Mouse (Mus musculus) heart, embryonic 13.5 days (tissue): ENCODE measurements around the gene Slc4a1. TPM values are rescaled to one million over a fixed set of nuclear protein-coding genes. Genes with fewer than 3 reads are reported as not detected.
"Not testable (repeated sequence)": the region's sequence is repeated elsewhere in the genome, so short reads cannot be mapped to it uniquely, and the experiment has no call there.

Experiments
- ATAC-seq: fragments of 200-750 bp; cut with Nextera tagmentation; 2 replicates; pipeline ENCODE4 v1.8.0; 2017; ENCODE audit warnings: moderate TSS enrichment; ENCODE audit not compliant: insufficient number of reproducible peaks, low FRiP score, low TSS enrichment; ENCODE audit errors: extremely low read depth
- H3K27ac ChIP-seq: fragments of 300-500 bp; sonication (generic); replicated peaks from 2 replicates; pipeline ENCODE4 v1.5.1; 2015; ENCODE audit warnings: moderate library complexity, mild to moderate bottlenecking, inconsistent platforms
- H3K27me3 ChIP-seq: fragments of 300-500 bp; sonication (generic); replicated peaks from 2 replicates; pipeline ENCODE4 v1.6.1; 2015; ENCODE audit warnings: mild to moderate bottlenecking, inconsistent platforms
- H3K36me3 ChIP-seq: fragments of 300-500 bp; sonication (generic); 2 replicates; pipeline ENCODE4 v1.6.1; 2015; ENCODE audit warnings: mild to moderate bottlenecking, inconsistent platforms
- H3K4me1 ChIP-seq: fragments of 300-500 bp; sonication (generic); 2 replicates; pipeline ENCODE4 v1.6.1; 2015; ENCODE audit warnings: inconsistent platforms
- H3K4me2 ChIP-seq: fragments of 300-500 bp; sonication (generic); 2 replicates; pipeline ENCODE4 v1.6.1; 2015; ENCODE audit warnings: inconsistent platforms, mild to moderate bottlenecking, moderate library complexity
- H3K4me3 ChIP-seq: fragments of 300-500 bp; sonication (generic); 2 replicates; pipeline ENCODE4 v1.5.1; 2015; ENCODE audit warnings: moderate library complexity, mild to moderate bottlenecking, inconsistent platforms
- H3K9ac ChIP-seq: fragments of 300-500 bp; sonication (generic); 2 replicates; pipeline ENCODE4 v1.6.1; 2015; ENCODE audit warnings: inconsistent platforms, mild to moderate bottlenecking, moderate library complexity
- H3K9me3 ChIP-seq: fragments of 300-500 bp; sonication (generic); 2 replicates; pipeline ENCODE4 v1.6.1; 2016; ENCODE audit warnings: inconsistent platforms
- WGBS: fragments of 180-500 bp; shearing (Covaris S2); methylation state at CpG from one replicate; pipeline ENCODE4 v1.1.7; 2015; ENCODE audit warnings: mixed read lengths; 5-methylcytosine and 5-hydroxymethylcytosine counted together
- polyA plus RNA-seq: library from polyadenylated mRNA; unstranded; fragments of >200 nt; fragmentation: Nextera tagmentation; extraction: Ambion mirVana; gene quantifications from 2 replicates; pipeline ENCODE4 v1.2.1, GENCODE M21; 2015

The Slc4a1 gene
- polyA plus RNA-seq, 1 experiment from 2014 or later: 59.5 TPM

DNA sequence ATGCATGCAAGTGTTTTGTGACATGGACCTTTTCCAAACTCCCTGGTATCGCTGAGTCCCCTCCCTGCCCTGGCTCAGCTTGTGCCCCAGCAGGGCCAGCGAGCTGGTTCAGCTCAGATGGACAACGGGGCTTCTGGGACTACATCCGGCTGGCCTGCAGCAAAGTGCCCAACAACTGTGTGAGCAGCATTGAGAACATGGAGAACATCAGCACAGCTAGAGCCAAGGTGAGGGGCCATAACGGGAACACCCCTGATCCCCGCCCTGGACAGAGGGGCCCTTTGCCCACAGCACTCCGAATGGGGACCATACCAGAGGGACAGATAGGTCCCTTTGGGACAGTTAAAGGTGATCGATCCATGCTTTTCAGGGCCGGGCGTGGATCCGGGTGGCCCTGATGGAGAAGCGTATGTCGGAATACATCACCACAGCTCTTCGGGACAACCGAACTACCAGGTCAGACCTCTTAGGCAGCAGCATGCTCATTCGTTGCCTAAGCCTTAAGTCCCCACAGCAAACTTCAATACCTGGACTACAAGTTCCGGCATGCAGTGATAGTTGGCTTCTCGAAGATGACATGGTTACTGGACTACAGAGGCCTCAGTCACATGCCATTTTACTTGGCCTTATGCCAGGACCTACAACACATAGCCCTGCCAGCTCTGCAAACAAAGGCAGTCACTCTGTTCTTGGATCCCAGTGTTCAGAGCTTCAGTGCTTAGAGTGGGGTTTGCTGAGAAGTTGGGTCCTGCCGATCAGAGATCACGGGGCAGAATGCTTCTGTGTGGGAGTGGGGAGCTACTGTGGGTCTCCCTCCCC lies 32.2 kb upstream of the Slc4a1 start:
- no peak for ATAC-seq
- WGBS: 71% methylated on average over 20 of the region's 20 CpGs
- Histone ChIP-seq H3K4me1 (peaks cover 32% of the 10 kb centered on the region), H3K9me3 (no peaks in the 10 kb centered on the region), H3K4me3 (no peak overlapping the region), H3K4me2 (no peak overlapping the region), H3K36me3 (peaks cover 11% of the 10 kb centered on the region), H3K27ac (no peak overlapping the region), H3K9ac (no peak overlapping the region), H3K27me3 (peaks cover 95% of the 10 kb centered on the region)

DNA sequence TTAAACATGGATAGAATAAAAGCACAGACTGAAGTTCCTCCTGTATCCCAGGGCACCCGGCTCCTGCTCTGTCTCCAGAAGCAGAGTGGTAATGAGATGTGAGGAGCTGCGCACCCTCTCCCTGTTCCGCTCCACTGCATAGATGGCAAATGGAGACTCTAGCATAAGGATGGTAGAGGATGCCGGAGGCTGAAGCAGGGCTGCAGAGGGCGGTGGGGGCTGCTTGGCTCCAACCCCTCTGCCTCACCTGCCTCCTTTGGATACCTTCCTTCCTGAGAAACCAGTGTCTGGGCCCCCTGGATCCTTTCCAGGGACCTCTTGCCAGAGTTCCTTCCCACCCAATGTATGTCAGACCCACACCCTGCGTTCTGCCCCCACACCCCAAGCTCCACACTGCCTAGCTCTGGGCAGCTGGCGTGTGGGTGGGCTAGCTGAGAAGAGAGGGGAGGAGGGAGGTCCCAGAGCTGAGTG lies 30.7 kb upstream of the Slc4a1 start:
- Histone ChIP-seq H3K4me3 (no peak overlapping the region), H3K36me3 (no peaks in the 10 kb centered on the region), H3K4me1 (peaks cover 39% of the 10 kb centered on the region), H3K27me3 (peaks cover 85% of the 10 kb centered on the region), H3K9ac (no peak overlapping the region), H3K27ac (no peak overlapping the region), H3K4me2 (no peak overlapping the region), H3K9me3 (no peaks in the 10 kb centered on the region)
- WGBS: 74% methylated on average over 7 of the region's 7 CpGs
- no peak for ATAC-seq

DNA sequence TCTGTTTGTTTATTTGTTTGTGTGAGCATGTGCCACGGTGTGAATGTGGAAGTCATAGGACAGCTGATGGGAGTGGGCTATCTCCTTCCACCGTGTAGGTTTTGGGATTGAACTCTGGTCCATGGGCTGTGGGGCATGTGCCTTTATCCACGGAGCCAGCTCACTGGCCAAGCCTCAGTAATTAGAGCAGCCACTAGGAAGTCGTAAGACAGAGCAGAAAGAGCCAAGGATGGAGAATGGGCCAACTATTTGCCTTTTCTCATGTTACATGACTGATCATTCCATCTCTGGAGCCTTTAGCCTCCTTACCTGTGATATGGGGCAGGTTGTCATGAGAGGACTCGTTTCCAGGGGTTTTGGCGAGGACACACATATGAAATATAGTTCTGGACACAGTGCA lies 30.3 kb upstream of the Slc4a1 start:
- Histone ChIP-seq H3K4me1 (peaks cover 39% of the 10 kb centered on the region), H3K4me2 (no peak overlapping the region), H3K27me3 (peaks cover 81% of the 10 kb centered on the region), H3K27ac (no peak overlapping the region), H3K4me3 (no peak overlapping the region), H3K36me3 (no peaks in the 10 kb centered on the region), H3K9me3 (no peaks in the 10 kb centered on the region), H3K9ac (no peak overlapping the region)
- ATAC-seq: no peak
- 47% methylated on average over 6 of the region's 6 CpGs for WGBS

DNA sequence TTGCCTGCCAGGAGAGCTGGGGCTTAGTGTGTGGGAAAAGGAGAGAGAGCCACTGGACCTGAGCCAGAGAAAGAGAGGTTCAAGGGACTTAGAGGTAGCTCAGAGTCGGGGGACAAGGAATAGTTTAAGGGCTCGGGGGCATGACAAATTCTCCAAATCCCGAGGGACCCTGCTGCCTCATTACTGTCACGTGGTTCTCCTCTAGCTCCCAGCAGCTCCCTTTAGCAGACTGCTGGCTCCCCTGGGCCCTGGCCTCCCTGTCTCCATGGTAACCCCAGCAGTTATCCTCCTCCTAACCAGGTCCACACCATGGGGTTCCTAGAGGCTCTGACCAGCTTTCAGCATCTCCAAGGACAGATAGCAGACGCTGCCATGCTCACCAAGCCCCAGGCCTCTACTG lies 29.2 kb upstream of the Slc4a1 start:
- Histone ChIP-seq H3K4me3 (no peak overlapping the region), H3K4me1 (peaks cover 35% of the 10 kb centered on the region), H3K27ac (no peak overlapping the region), H3K27me3 (peaks cover 71% of the 10 kb centered on the region), H3K36me3 (no peaks in the 10 kb centered on the region), H3K9ac (no peak overlapping the region), H3K9me3 (no peaks in the 10 kb centered on the region), H3K4me2 (peak overlapping the region; percentile 87; the same call in 1 of the 2 replicates)
- 7% methylated on average over 5 of the region's 5 CpGs for WGBS
- no peak for ATAC-seq

DNA sequence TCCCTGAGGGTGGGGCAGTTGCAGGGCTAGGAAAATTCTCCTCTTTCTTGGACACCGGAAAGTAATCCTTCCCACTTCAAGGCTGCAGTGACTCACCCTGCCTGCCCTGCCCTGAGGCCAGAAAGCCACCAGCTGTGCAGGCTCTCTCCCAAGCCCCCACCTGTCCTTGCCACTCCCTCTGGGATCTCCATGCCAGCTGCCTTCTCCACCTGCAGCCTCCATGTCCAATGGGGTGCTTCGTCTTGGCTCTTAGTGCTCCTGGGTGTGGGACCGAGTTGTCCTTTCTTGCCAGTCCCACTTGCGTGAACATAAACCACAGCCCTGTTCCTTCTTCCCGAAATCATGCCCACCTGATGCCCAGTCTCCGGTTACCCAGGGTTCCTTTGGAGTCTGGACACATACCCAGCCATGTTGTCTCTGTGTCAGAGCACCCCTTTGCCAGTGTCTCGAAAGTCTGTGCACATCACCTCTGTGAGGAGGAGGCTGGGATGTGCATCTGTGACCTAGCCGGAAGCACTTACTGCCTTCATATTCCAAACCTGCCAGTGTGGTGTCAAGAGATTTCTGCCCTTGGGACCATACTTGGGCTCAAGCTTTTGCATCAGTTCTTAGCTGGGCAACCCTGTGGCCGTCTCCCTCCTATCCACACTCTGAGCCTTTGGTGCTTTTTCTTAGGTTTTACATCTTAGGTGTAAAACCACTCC lies 28.6 kb upstream of the Slc4a1 start:
- peaks cover 29% of the 10 kb centered on the region for H3K4me1 ChIP-seq
- peak overlapping the region; percentile 87 for H3K4me2 ChIP-seq
- H3K27me3 ChIP-seq: peaks cover 64% of the 10 kb centered on the region
- no peak for ATAC-seq
- no peaks in the 10 kb centered on the region for H3K9me3 ChIP-seq
- 75% methylated on average over 9 of the region's 9 CpGs for WGBS
- no peak overlapping the region for H3K27ac ChIP-seq
- no peak overlapping the region for H3K9ac ChIP-seq
- peak overlapping the region; percentile 53 for H3K4me3 ChIP-seq
- H3K36me3 ChIP-seq: no peaks in the 10 kb centered on the region

DNA sequence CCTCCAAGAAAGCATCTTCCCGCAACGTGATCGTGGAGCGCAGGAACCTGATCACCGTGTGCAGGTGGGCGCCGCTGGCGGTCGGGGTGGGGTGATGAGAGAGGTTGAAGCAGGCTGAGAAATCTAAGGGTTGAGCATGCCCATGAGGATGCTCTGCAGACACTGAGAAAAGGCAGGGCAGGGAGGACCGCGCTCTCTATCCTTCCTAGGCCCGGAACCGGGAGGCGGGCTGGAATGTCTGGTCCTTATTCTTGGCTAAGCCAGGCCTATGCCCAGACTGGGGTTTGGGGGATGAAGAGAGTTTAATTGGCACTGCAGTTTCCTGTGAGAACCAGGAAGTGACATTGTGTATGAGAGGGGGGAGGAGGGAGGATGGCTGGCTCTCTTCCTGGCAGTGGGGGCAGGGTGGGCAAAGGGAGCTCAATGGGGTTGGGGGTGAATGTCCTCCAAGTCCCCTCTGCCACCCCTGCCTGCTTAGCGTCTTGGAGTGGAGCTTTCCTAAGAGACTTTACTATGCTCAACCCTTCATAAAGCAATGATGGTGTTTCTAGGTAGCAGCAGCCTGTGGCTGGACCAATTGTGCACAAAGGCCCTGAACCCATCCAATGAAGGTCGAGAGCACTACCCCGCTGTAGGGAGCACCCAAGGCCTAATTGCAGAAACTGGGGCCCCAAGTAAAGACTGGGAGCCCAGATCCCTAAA lies 27.9 kb upstream of the Slc4a1 start:
- Histone ChIP-seq H3K4me1 (peaks cover 23% of the 10 kb centered on the region), H3K9me3 (no peaks in the 10 kb centered on the region), H3K27me3 (peaks cover 57% of the 10 kb centered on the region), H3K9ac (peak overlapping the region; percentile 69), H3K36me3 (no peaks in the 10 kb centered on the region), H3K4me2 (peak overlapping the region; percentile 87), H3K4me3 (peak overlapping the region; percentile 53), H3K27ac (no peak overlapping the region)
- 12% methylated on average over 17 of the region's 17 CpGs for WGBS
- peak; percentile 20; the same call in 1 of the 2 replicates for ATAC-seq

DNA sequence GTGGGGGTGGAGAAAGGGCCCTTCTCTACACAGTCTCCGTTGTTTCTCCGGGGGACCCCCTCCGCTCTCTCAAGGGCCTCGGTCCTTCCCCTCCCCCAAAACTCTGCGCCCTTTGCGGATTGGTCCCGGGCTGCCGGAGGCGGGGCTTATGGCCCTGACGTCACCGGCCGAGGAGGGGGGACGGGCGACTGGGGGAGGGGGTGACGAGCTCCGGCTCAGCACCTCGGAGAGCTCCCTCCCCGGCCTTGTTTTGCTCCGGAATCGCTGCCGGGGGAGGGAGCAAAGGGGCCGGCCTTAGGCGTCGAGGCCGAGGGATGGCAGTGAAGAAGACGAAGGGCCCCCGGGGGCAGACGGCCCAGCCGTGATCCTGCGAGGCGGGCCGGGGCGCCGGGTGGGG lies 27.2 kb upstream of the Slc4a1 start, which contains the start of gene Rundc3a:
Gene Rundc3a (plus strand): TSS at position 166 of the 397 bp plus-strand sequence.
- no peaks in the 10 kb centered on the region for H3K36me3 ChIP-seq
- ATAC-seq: peak; percentile 80
- H3K4me2 ChIP-seq: peak within 1 kb of the TSS; percentile 87
- H3K4me1 ChIP-seq: peaks cover 18% of the 10 kb centered on the region
- under 1% methylated on average over 31 of the region's 34 CpGs for WGBS
- peaks cover 51% of the 10 kb centered on the region for H3K27me3 ChIP-seq
- no peak within 1 kb of the TSS for H3K27ac ChIP-seq
- H3K4me3 ChIP-seq: peak within 1 kb of the TSS; percentile 53
- no peaks in the 10 kb centered on the region for H3K9me3 ChIP-seq
- peak within 1 kb of the TSS; percentile 69 for H3K9ac ChIP-seq

DNA sequence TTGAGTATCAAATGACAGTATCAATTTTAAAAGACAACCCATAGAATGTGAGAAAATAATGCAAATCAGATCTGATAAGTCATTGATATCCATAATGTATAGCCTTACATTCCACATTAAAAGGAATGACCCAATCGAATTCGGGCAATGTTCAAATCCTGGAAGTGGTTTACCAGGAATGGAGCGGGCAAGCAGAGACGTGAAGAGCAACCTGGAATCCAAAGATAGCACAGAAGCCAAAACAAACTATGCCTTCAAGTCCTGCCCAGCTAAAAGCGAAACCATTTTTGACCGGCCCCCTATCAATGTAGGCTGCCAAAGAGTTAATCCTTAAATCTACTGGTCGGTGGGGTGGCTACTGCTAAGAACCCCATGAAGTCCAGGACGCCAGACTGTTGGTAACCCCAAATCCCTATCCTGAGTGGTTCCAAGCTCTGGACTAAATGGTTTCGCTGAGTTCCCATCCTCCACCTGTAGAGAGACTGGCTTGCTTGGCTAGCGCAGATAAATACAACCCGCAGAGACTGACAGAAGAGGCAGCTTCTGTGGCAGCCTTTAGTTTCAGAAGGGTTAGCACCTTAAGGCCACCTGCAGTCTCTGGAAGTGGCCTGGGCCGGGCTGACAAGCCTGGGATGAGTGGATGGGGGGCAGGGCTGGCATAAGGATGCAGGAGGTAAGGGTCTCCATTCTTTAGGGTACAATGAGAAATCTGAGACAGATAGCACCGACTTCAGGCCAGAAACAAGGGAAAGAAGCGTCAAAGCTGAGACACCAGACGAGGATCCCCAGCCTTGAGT lies 26.6 kb upstream of the Slc4a1 start:
- H3K4me1 ChIP-seq: peaks cover 18% of the 10 kb centered on the region
- H3K27ac ChIP-seq: no peak overlapping the region
- peaks cover 45% of the 10 kb centered on the region for H3K27me3 ChIP-seq
- H3K4me3 ChIP-seq: peak overlapping the region; percentile 53
- ATAC-seq: no peak
- peak overlapping the region; percentile 26; the same call in 1 of the 2 replicates for H3K9ac ChIP-seq
- H3K36me3 ChIP-seq: no peaks in the 10 kb centered on the region
- H3K9me3 ChIP-seq: no peaks in the 10 kb centered on the region
- 17% methylated on average over 15 of the region's 15 CpGs for WGBS
- peak overlapping the region; percentile 87 for H3K4me2 ChIP-seq

DNA sequence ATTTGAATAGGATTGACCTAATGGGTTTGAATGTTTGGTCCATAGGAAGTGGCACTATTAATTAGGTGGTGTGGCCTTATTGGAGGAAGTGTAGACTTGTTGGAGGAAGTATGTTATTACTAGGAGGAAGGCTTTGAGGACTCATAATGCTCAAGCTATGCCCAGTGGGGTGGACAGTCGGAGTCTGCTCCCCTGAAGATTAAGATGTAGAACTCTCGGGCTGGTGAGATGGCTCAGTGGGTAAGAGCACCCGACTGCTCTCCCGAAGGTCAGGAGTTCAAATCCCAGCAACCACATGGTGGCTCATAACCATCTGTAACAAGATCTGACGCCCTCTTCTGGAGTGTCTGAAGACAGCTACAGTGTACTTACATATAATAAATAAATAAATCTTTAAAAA lies 23.4 kb upstream of the Slc4a1 start:
- H3K36me3 ChIP-seq, H3K4me3 ChIP-seq, ATAC-seq, H3K9ac ChIP-seq, H3K27ac ChIP-seq, H3K4me2 ChIP-seq, H3K9me3 ChIP-seq: not testable (repeated sequence)
- Histone ChIP-seq H3K27me3 (peaks cover 19% of the 10 kb centered on the region), H3K4me1 (peaks cover 18% of the 10 kb centered on the region)
- WGBS: 83% methylated on average over 4 of the region's 5 CpGs

DNA sequence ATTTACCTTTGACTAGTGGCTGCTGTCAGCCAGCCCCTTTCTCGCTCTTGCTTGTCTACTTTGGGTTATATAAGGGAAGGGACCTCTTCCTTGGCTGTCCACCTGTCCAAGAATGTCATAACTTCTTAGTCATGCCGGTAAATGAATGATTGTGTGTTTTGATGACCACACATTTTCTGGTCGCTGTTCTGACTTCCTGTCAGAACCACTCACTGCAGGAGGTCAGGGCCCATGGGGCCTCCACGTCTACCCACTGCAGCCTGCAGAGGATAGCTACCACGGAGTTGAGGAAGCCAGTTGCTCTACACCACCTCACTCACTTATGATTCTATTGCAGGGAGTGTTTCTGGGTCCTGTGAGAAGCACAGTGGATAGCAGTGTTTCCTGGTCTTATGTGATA lies 20.1 kb upstream of the Slc4a1 start:
- Histone ChIP-seq H3K27ac (no peak overlapping the region), H3K4me2 (no peak overlapping the region), H3K27me3 (peaks cover 6% of the 10 kb centered on the region; the same call in 1 of the 2 replicates), H3K9me3 (no peaks in the 10 kb centered on the region), H3K4me3 (no peak overlapping the region), H3K36me3 (no peaks in the 10 kb centered on the region), H3K9ac (no peak overlapping the region), H3K4me1 (no peaks in the 10 kb centered on the region)
- ATAC-seq: no peak
- 48% methylated on average over 5 of the region's 5 CpGs for WGBS
